41 mouse cellular contexts compared by ENCODE assay signal in genomic region chr3:96540740-96541139, GRCm38 (mm10). TPM values are rescaled to one million over a fixed set of nuclear protein-coding genes. Genes with fewer than 3 reads are reported as not detected.
"Had no signal": no experiment of that assay in that cellular context is flagged by ENCODE, and none has a peak within 500 bp of the region (broad histone marks: within the 10 kb centered on the region; RNA-seq: fewer than 3 reads in every experiment).

No protein-coding gene starts in this region.

- ATAC-seq: liver, embryonic 12.5 days; lung, postnatal 0 days; midbrain, embryonic 13.5 days had no signal

- H3K9ac ChIP-seq: limb, embryonic 12.5 days; limb, embryonic 13.5 days; limb, embryonic 15.5 days; liver, embryonic 12.5 days; liver, embryonic 13.5 days; liver, embryonic 14.5 days; liver, embryonic 15.5 days; liver, postnatal 0 days; lung, embryonic 14.5 days; lung, embryonic 15.5 days; midbrain, embryonic 12.5 days; midbrain, embryonic 13.5 days had no signal

- H3K27me3 ChIP-seq: limb, embryonic 15.5 days; midbrain, embryonic 13.5 days had no signal

- H3K4me2 ChIP-seq: limb, embryonic 12.5 days; limb, embryonic 13.5 days; limb, embryonic 15.5 days; liver, embryonic 11.5 days; liver, embryonic 12.5 days; liver, embryonic 13.5 days; liver, embryonic 15.5 days; lung, embryonic 14.5 days; lung, embryonic 15.5 days; midbrain, embryonic 11.5 days; midbrain, embryonic 12.5 days; midbrain, embryonic 13.5 days had no signal

- H3K36me3 ChIP-seq: limb, embryonic 10.5 days; limb, embryonic 12.5 days; limb, embryonic 13.5 days; limb, embryonic 15.5 days; liver, embryonic 12.5 days; liver, embryonic 13.5 days; liver, embryonic 15.5 days; lung, embryonic 15.5 days; midbrain, embryonic 10.5 days; midbrain, embryonic 12.5 days; midbrain, embryonic 13.5 days had no signal

- H3K27ac ChIP-seq: left cerebral cortex, adult 2 months; limb, embryonic 10.5 days; limb, embryonic 12.5 days; limb, embryonic 13.5 days; limb, embryonic 15.5 days; liver, embryonic 12.5 days; liver, embryonic 13.5 days; liver, embryonic 14.5 days; liver, embryonic 15.5 days; lung, embryonic 15.5 days; macrophage; midbrain, embryonic 12.5 days; midbrain, embryonic 13.5 days had no signal

- H3K4me1 ChIP-seq: limb, embryonic 15.5 days; liver, embryonic 12.5 days; liver, embryonic 13.5 days; liver, embryonic 15.5 days; lung, embryonic 15.5 days; megakaryocyte, embryonic 14.5 days; midbrain, embryonic 13.5 days had no signal

- DNase-seq: left cerebral cortex, postnatal 4 days; liver; liver, embryonic 13.5 days; lung, adult 18-20 months; lung, adult 2 months; lung, postnatal 10 days; lung, postnatal 14 days; lung, postnatal 36 days; lung, postnatal 4 days had no signal

- H3K4me3 ChIP-seq: left cerebral cortex, adult 2 months; limb, embryonic 10.5 days; limb, embryonic 12.5 days; limb, embryonic 13.5 days; limb, embryonic 15.5 days; liver, embryonic 12.5 days; liver, embryonic 13.5 days; liver, embryonic 15.5 days; lung, embryonic 15.5 days; megakaryocyte, embryonic 14.5 days; midbrain, embryonic 10.5 days; midbrain, embryonic 12.5 days; midbrain, embryonic 13.5 days; myocyte had no signal

- H3K9me3 ChIP-seq: limb, embryonic 10.5 days; limb, embryonic 12.5 days; limb, embryonic 13.5 days; limb, embryonic 15.5 days; liver, embryonic 12.5 days; liver, embryonic 13.5 days; liver, embryonic 15.5 days; lung, embryonic 15.5 days; midbrain, embryonic 10.5 days; midbrain, embryonic 12.5 days; midbrain, embryonic 13.5 days had no signal

RNA-seq across cellular contexts. Expression of gene Hfe2, which starts 15.8 kb away (rescaled TPM):
- total RNA-seq: megakaryocyte progenitor cell, adult 5-6 weeks; megakaryocyte, adult 5-6 weeks; megakaryocyte-erythroid progenitor cell, adult 5-6 weeks; monocyte, adult 5-6 weeks had no signal
- polyA plus RNA-seq: macrophage had no signal

RNA-seq across cellular contexts. Expression of gene Gm16253, which starts 36.0 kb away (rescaled TPM):
- total RNA-seq: left cerebral cortex, adult 18-20 months; left cerebral cortex, adult 2 months; left cerebral cortex, adult 8-10 months; left cerebral cortex, postnatal 10 days; left cerebral cortex, postnatal 14 days; left cerebral cortex, postnatal 25 days; left cerebral cortex, postnatal 36 days; left cerebral cortex, postnatal 4 days; liver, adult 2 months; megakaryocyte progenitor cell, adult 5-6 weeks; megakaryocyte-erythroid progenitor cell, adult 5-6 weeks; midbrain, postnatal 0 days; monocyte, adult 5-6 weeks had no signal
- polyA plus RNA-seq: liver, adult 2 months; liver, embryonic 13.5 days; liver, embryonic 14.5 days; liver, postnatal 0 days; lung, adult 2 months; macrophage had no signal

RNA-seq across cellular contexts. Expression of gene Ankrd34a, which starts 55.7 kb away (rescaled TPM):
- total RNA-seq: liver, adult 2 months; megakaryocyte progenitor cell, adult 5-6 weeks; megakaryocyte, adult 5-6 weeks; megakaryocyte-erythroid progenitor cell, adult 5-6 weeks; monocyte, adult 5-6 weeks had no signal
- polyA plus RNA-seq: liver, postnatal 0 days had no signal
